Mouse (Mus musculus): ENCODE data around the gene Harbi1.

- TF ChIP-seq POLR2A (IDR thresholded peaks at IDR 0.05; ENCODE audit: low read depth, low read length) (no peak), CTCF (IDR thresholded peaks at IDR 0.05; ENCODE audit: extremely low read depth, insufficient read depth, insufficient read length, insufficient replicate concordance) (no peak)
Observed at GRCm38 (mm10) chr2:91664780-91665179, 45.9 kb upstream of the Harbi1 start.
